Mouse (Mus musculus): ENCODE measurements around the gene Map1b.

GRCm38 (mm10) chr13:99442434-99443249, 73.7 kb downstream of the Map1b start:
- TF ChIP-seq CTCF (IDR thresholded peaks at IDR 0.05; ENCODE audit: insufficient read depth, low read length) (no peak), POLR2A (IDR thresholded peaks at IDR 0.05; ENCODE audit: borderline replicate concordance, extremely low read depth, low read depth, low read length) (no peak)
